23 mouse cellular contexts compared by ENCODE assay signal in genomic region chr14:24755426-24756117, GRCm38 (mm10).
"Had no signal": no experiment of that assay in that cellular context is flagged by ENCODE, and none has a peak within 500 bp of the region (broad histone marks: within the 10 kb centered on the region; RNA-seq: fewer than 3 reads in every experiment).

No protein-coding gene starts in this region.

- DNase-seq: kidney, adult 18-20 months; kidney, adult 9 months; kidney, postnatal 14 days; kidney, postnatal 4 days; left cerebral cortex, postnatal 4 days; liver, postnatal 0 days; lung, embryonic 14.5 days; right cerebral cortex, adult 18-20 months; right cerebral cortex, postnatal 14 days; right cerebral cortex, postnatal 4 days; thymus, adult 2 months; thymus, postnatal 14 days; thymus, postnatal 4 days had no signal

- H3K27me3 ChIP-seq: limb, embryonic 15.5 days; neural tube, embryonic 12.5 days; neural tube, embryonic 15.5 days had no signal

- H3K4me2 ChIP-seq: limb, embryonic 12.5 days; limb, embryonic 15.5 days; liver, embryonic 11.5 days; lung, embryonic 14.5 days; neural tube, embryonic 12.5 days; neural tube, embryonic 15.5 days had no signal

- H3K36me3 ChIP-seq: limb, embryonic 12.5 days; limb, embryonic 15.5 days; neural tube, embryonic 12.5 days; neural tube, embryonic 15.5 days had no signal

- H3K4me3 ChIP-seq: limb, embryonic 12.5 days; limb, embryonic 15.5 days; neural tube, embryonic 12.5 days; neural tube, embryonic 15.5 days had no signal

- H3K9ac ChIP-seq: limb, embryonic 12.5 days; limb, embryonic 15.5 days; liver, embryonic 14.5 days; liver, postnatal 0 days; lung, embryonic 14.5 days; neural tube, embryonic 12.5 days; neural tube, embryonic 15.5 days had no signal

- H3K9me3 ChIP-seq: limb, embryonic 12.5 days; limb, embryonic 15.5 days; neural tube, embryonic 12.5 days; neural tube, embryonic 15.5 days had no signal

- H3K27ac ChIP-seq: limb, embryonic 12.5 days; limb, embryonic 15.5 days; liver, embryonic 14.5 days; macrophage; neural tube, embryonic 12.5 days; neural tube, embryonic 15.5 days; stomach, postnatal 0 days had no signal

- ATAC-seq: intestine, embryonic 16.5 days; liver, postnatal 0 days; lung, postnatal 0 days had no signal
